Mouse (Mus musculus): Measurements from ENCODE around the gene Pls1. TPM values are rescaled to one million over a fixed set of nuclear protein-coding genes. Genes with fewer than 3 reads are reported as not detected.

Pls1 gene
- polyA plus RNA-seq, 1 experiment from 2014 or later: 22.0 TPM

DNA sequence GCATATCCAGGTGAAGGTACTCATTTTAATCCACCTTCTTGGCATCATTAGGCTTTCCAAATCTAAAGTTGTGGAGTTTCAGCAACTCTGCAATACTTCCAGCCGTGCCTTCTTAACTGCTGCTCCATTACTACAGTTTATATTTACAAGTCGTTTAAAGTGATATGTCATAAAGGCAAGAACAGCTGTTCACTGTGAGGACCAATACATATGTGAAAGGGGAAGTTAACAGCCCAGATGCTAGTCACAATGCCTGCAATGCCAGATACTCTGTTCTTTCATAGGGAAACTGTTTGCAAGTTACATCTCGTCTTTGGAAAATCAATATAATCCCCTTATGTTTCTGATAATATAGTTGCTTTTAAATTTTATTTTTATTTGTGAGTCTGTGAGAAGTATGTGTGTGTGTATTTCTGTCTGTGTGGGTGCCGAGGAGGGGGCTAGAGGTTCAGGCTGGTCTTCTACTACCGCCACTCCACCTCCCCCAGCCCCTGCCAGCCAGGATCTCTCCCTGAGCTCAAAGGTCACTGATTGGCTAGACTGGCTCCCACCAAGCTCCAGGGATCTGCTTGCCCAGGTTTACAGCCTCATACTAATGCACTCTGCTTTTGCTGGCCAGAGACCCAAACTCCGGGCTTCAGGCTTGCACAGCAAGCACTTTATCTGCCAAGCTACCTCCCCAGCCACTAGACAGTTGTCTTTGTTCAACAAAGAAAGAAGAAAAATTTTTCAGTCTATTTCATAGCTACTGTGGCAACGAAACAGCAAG lies 100.1 kb downstream of the Pls1 start:
- Histone ChIP-seq H3K9ac (replicated peaks; ENCODE audit: low read length) (no peak overlapping the region), H3K9me3 (ENCODE audit: low read length) (no peaks in the 10 kb centered on the region), H3K27ac (ENCODE audit: low read length) (no peak overlapping the region), H3K27me3 (ENCODE audit: insufficient read depth, low read length) (peaks cover 5% of the 10 kb centered on the region), H3K36me3 (ENCODE audit: insufficient read depth, low read length) (no peaks in the 10 kb centered on the region), H3K4me1 (ENCODE audit: insufficient read depth, low read length) (peaks cover 5% of the 10 kb centered on the region), H3K4me2 (replicated peaks; ENCODE audit: low read depth, low read length) (no peak overlapping the region), H3K4me3 (ENCODE audit: low read length) (no peak overlapping the region)
- WGBS: 57% methylated on average over 7 of the region's 7 CpGs
- ATAC-seq (ENCODE audit: low FRiP score, low TSS enrichment): no peak

DNA sequence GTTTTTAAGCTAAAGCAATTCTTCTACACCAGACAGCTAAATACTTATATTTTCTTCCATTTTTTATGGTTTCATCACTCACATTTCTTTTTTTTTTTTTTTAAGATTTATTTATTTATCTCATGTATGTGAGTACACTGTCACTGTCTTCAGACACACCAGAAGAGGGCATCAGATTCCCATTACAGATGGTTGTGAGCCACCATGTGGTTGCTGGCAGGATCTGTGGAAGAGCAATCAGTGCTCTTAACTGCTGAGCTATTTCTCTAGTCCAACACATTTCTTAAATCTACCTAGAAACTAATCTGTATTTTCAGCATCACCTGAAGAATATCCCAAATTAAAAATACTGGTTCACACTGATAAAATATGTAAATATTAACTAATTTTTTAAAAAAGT lies 108.9 kb downstream of the Pls1 start:
- H3K4me3 ChIP-seq (ENCODE audit: low read length): no peak overlapping the region
- no peaks in the 10 kb centered on the region for H3K4me1 ChIP-seq (ENCODE audit: insufficient read depth, low read length)
- H3K27me3 ChIP-seq (ENCODE audit: insufficient read depth, low read length): no peaks in the 10 kb centered on the region
- ATAC-seq (ENCODE audit: low FRiP score, low TSS enrichment): no peak
- no peaks in the 10 kb centered on the region for H3K9me3 ChIP-seq (ENCODE audit: low read length)
- no peak overlapping the region for H3K27ac ChIP-seq (ENCODE audit: low read length)
- no peak overlapping the region for H3K4me2 ChIP-seq (replicated peaks; ENCODE audit: low read depth, low read length)
- 0 out of 2 replicates have a peak, but pooled peaks cover 1% of the 10 kb centered on the region for H3K36me3 ChIP-seq (ENCODE audit: insufficient read depth, low read length)
- H3K9ac ChIP-seq (replicated peaks; ENCODE audit: low read length): no peak overlapping the region

DNA sequence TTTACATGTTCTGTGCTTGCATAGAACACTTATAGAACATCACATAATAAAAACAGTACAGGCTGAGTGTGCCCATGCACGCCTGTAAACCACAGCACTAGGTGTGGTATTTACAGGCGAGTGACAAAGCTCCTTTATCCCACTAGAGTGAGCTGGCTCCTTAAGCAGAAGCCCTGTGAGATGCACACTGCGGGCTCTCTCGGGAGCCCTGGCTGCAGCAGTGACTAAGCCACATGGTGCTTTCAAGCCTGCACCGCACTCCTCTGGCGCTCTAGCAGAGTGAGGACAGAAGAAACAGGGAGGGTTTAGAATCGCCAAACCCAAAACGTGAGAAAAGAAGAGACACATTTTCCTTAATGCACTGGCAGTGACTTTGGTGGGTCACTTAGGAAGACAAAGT lies 132.5 kb downstream of the Pls1 start:
- no peaks in the 10 kb centered on the region for H3K9me3 ChIP-seq (ENCODE audit: low read length)
- no peak overlapping the region for H3K4me2 ChIP-seq (replicated peaks; ENCODE audit: low read depth, low read length)
- H3K4me3 ChIP-seq (ENCODE audit: low read length): no peak overlapping the region
- H3K9ac ChIP-seq (replicated peaks; ENCODE audit: low read length): no peak overlapping the region
- WGBS: 47% methylated on average over 8 of the region's 8 CpGs
- H3K27ac ChIP-seq (ENCODE audit: low read length): no peak overlapping the region
- H3K4me1 ChIP-seq (ENCODE audit: insufficient read depth, low read length): no peaks in the 10 kb centered on the region
- ATAC-seq (ENCODE audit: low FRiP score, low TSS enrichment): no peak
- no peaks in the 10 kb centered on the region for H3K27me3 ChIP-seq (ENCODE audit: insufficient read depth, low read length)
- H3K36me3 ChIP-seq (ENCODE audit: insufficient read depth, low read length): no peaks in the 10 kb centered on the region

DNA sequence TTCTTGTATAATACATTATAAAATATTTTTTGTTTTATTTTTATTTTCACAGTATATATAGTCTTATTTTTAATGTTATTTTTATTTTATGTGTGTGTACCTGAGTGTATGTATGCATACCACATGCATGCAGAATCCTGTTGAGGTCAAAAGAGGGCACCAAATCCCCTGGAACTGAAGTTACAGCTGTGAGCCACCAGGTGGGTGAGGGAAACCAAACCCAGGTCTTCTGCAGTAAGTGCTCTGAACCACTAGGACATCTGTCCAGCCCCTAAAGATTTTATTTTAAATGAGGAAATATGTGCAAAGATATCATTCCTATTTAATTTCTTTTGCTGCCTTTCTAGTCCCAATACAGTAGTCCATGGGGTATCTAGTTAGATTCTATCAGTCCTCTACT lies 136.2 kb downstream of the Pls1 start:
- H3K27me3 ChIP-seq (ENCODE audit: insufficient read depth, low read length): no peaks in the 10 kb centered on the region
- no peaks in the 10 kb centered on the region for H3K9me3 ChIP-seq (ENCODE audit: low read length)
- H3K9ac ChIP-seq (replicated peaks; ENCODE audit: low read length): no peak overlapping the region
- H3K27ac ChIP-seq (ENCODE audit: low read length): no peak overlapping the region
- no peaks in the 10 kb centered on the region for H3K36me3 ChIP-seq (ENCODE audit: insufficient read depth, low read length)
- no peaks in the 10 kb centered on the region for H3K4me1 ChIP-seq (ENCODE audit: insufficient read depth, low read length)
- H3K4me3 ChIP-seq (ENCODE audit: low read length): no peak overlapping the region
- no peak for ATAC-seq (ENCODE audit: low FRiP score, low TSS enrichment)
- no peak overlapping the region for H3K4me2 ChIP-seq (replicated peaks; ENCODE audit: low read depth, low read length)

DNA sequence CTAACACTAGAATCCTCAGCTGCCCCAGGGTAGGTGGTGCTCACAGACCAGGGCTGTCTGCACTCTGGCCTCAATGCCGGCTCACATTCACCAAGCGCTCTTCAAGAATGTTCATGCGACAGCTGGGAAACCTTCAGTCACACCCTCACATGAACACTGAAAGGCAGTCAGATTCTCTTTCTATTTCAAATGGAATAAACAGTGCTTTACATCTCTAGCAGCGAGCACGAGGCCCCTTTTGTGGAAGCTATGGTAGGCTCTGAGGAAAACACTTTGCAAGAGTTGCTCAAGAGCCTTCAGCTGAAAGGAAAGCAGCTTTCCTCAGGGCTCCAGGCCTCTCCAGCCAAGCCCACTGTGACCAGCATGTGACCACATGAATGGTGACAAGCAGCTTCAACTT lies 139.7 kb downstream of the Pls1 start:
- no peaks in the 10 kb centered on the region for H3K9me3 ChIP-seq (ENCODE audit: low read length)
- H3K36me3 ChIP-seq (ENCODE audit: insufficient read depth, low read length): no peaks in the 10 kb centered on the region
- no peak for ATAC-seq (ENCODE audit: low FRiP score, low TSS enrichment)
- no peak overlapping the region for H3K27ac ChIP-seq (ENCODE audit: low read length)
- H3K27me3 ChIP-seq (ENCODE audit: insufficient read depth, low read length): no peaks in the 10 kb centered on the region
- H3K4me2 ChIP-seq (replicated peaks; ENCODE audit: low read depth, low read length): no peak overlapping the region
- WGBS: 90% methylated on average over 5 of the region's 5 CpGs
- no peaks in the 10 kb centered on the region for H3K4me1 ChIP-seq (ENCODE audit: insufficient read depth, low read length)
- no peak overlapping the region for H3K4me3 ChIP-seq (ENCODE audit: low read length)
- no peak overlapping the region for H3K9ac ChIP-seq (replicated peaks; ENCODE audit: low read length)

DNA sequence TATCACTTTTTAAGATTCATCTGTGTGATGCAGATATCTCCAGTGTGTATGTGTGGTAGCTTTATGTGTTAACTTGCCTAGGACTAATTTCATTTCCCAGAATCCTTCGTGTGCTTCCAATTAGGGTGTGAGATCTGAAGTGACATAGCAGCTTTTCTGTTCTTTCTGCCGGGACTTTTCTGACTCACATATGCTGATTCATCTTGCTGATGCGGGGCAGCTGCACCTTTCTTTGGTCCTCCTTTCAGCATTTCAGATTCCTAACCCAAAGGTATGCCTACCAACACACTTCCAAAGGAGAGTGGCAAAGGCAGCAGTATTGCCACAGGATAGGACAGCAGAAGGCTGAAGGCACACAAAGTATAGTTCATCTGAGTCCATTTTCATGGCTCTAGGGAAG lies 141.0 kb downstream of the Pls1 start:
- Histone ChIP-seq H3K9me3 (ENCODE audit: low read length) (no peaks in the 10 kb centered on the region), H3K4me1 (ENCODE audit: insufficient read depth, low read length) (no peaks in the 10 kb centered on the region), H3K36me3 (ENCODE audit: insufficient read depth, low read length) (no peaks in the 10 kb centered on the region), H3K27ac (ENCODE audit: low read length) (no peak overlapping the region), H3K9ac (replicated peaks; ENCODE audit: low read length) (no peak overlapping the region), H3K4me3 (ENCODE audit: low read length) (no peak overlapping the region), H3K4me2 (replicated peaks; ENCODE audit: low read depth, low read length) (no peak overlapping the region), H3K27me3 (ENCODE audit: insufficient read depth, low read length) (no peaks in the 10 kb centered on the region)
- ATAC-seq (ENCODE audit: low FRiP score, low TSS enrichment): no peak
- 86% methylated on average over 3 of the region's 3 CpGs for WGBS

Other genes with a start within 250 kb of the Pls1 start
- 1.00 and 1.3 TPM in 2 replicates for gene Pcolce2, start 207.7 kb downstream of the Pls1 start, polyA plus RNA-seq (2015; fragmentation: Nextera tagmentation; extraction: Ambion mirVana)
- gene Trpc1, start 94.9 kb downstream of the Pls1 start, polyA plus RNA-seq (2015; fragmentation: Nextera tagmentation; extraction: Ambion mirVana): 3.3 and 4.3 TPM in 2 replicates
- 12.9 and 15.2 TPM in 2 replicates for gene Atr, start 12.3 kb upstream of the Pls1 start, polyA plus RNA-seq (2015; fragmentation: Nextera tagmentation; extraction: Ambion mirVana)
- gene Xrn1, start 109.4 kb upstream of the Pls1 start, polyA plus RNA-seq (2015; fragmentation: Nextera tagmentation; extraction: Ambion mirVana): 12.1 and 14.3 TPM in 2 replicates